Mouse (Mus musculus) testis, adult 2 months (tissue): Measurements from ENCODE around the gene Paqr7. TPM values are rescaled to one million over a fixed set of nuclear protein-coding genes. Genes with fewer than 3 reads are reported as not detected.

Source experiments
- H3K27ac ChIP-seq: fragments of 200-500 bp; 2 replicates; pipeline ENCODE4 v1.5.1; 2012; ENCODE audit warnings: low read depth, low read length; ENCODE audit not compliant: control insufficient read depth, insufficient read depth
- H3K27me3 ChIP-seq: fragments of 200-500 bp; 2 replicates; pipeline ENCODE4 v1.6.1; 2012; ENCODE audit warnings: mild to moderate bottlenecking, low read length, moderate library complexity; ENCODE audit not compliant: control insufficient read depth, insufficient read depth
- H3K36me3 ChIP-seq: fragments of 200-500 bp; 2 replicates; pipeline ENCODE4 v1.6.1; 2012; ENCODE audit warnings: mild to moderate bottlenecking, low read length; ENCODE audit not compliant: control insufficient read depth, insufficient read depth
- H3K4me1 ChIP-seq: fragments of 200-500 bp; 2 replicates; pipeline ENCODE4 v1.6.1; 2012; ENCODE audit warnings: low read length; ENCODE audit not compliant: control insufficient read depth, insufficient read depth
- H3K4me3 ChIP-seq: fragments of 200-500 bp; 2 replicates; pipeline ENCODE4 v1.5.1; 2012; ENCODE audit warnings: low read depth, mild to moderate bottlenecking, low read length, moderate library complexity, mixed read lengths; ENCODE audit not compliant: control insufficient read depth
- CTCF ChIP-seq: fragments of 200-500 bp; IDR thresholded peaks from 2 replicates; pipeline ENCODE4 v1.5.1; 2012; ENCODE audit warnings: low read depth, mild to moderate bottlenecking, inconsistent platforms, low read length, moderate library complexity; ENCODE audit not compliant: control insufficient read depth, insufficient read depth, insufficient replicate concordance
- POLR2A ChIP-seq: fragments of 200-500 bp; IDR thresholded peaks from 2 replicates; pipeline ENCODE4 v1.6.1; 2012; ENCODE audit warnings: low read depth, mild to moderate bottlenecking, inconsistent platforms, low read length, moderate library complexity; ENCODE audit not compliant: control insufficient read depth
- polyA plus RNA-seq: library from polyadenylated mRNA; depleted of rRNA; stranded (reverse); fragments of >200 nt; gene quantifications from 2 replicates; pipeline ENCODE4 v1.2.3, GENCODE M21; 2012; rRNA removed

Gene Paqr7
- polyA plus RNA-seq: 65.0 and 67.1 TPM in 2 replicates

DNA sequence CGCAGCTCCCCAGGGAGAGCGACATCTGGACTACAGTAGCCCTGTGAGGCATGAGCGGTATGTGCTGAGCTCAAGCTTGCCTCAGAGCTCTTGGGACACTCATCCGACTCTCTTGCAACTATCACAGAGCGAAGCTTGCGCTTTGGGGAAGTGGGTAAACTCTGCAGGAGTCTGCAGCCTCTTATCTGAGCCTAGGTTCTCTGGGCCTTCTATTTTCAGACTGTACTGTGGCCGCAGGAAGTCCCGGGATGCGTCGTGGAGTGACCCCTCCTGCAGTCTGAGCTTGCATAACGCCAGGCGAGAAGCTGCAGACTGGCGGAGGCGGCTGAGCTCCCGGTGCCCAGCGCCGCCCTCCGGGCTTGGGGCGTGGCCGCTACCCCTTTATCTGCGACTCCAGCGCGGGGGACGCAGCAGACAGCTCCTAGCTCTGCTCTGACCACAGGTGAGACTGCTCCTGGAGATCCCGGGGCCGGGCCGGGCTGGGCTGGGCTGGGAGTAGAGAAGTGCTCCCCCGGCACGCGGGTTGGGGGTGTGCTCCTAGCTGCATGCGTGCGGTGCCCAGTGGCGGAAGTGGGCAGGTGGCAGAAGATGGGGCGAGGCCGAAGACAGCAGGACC lies at the start of gene Paqr7:
Gene Paqr7 (plus strand): TSS at position 103 of the 616 bp plus-strand sequence.
- H3K27me3 ChIP-seq: no peaks in the 10 kb centered on the region
- no peaks in the 10 kb centered on the region for H3K36me3 ChIP-seq
- peak within 1 kb of the TSS; percentile 79 for H3K27ac ChIP-seq
- no peak for TF ChIP-seq CTCF
- TF ChIP-seq POLR2A: peak; percentile 88
- H3K4me1 ChIP-seq: peaks cover 15% of the 10 kb centered on the region
- peak within 1 kb of the TSS; percentile 86 for H3K4me3 ChIP-seq

DNA sequence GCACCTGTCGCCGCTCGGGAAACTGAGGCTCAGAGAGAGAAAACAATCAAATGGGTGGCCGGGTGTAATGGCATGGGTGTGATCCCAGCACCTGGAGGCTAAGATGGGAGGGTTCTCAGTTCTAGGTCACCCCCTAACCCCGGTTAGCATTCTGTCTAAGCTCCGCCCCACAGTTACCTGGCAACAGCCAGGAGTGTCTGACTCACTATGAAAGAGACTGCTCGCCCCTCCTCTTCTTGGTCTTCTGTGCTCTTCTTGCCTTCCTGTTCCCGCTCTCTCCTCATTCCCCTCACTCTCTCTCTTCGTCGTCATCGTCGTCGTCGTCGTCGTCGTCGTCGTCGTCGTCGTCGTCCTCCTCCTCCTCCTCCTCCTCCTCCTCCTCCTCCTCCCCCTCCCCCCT lies 48.5 kb upstream of the Paqr7 start:
- no peak overlapping the region for H3K27ac ChIP-seq
- H3K4me1 ChIP-seq: peaks cover 40% of the 10 kb centered on the region
- no peaks in the 10 kb centered on the region for H3K36me3 ChIP-seq
- H3K4me3 ChIP-seq: peak overlapping the region; percentile 87
- TF ChIP-seq POLR2A: peak; percentile 24; the same call in 1 of the 2 replicates
- TF ChIP-seq CTCF: no peak
- H3K27me3 ChIP-seq: no peaks in the 10 kb centered on the region

DNA sequence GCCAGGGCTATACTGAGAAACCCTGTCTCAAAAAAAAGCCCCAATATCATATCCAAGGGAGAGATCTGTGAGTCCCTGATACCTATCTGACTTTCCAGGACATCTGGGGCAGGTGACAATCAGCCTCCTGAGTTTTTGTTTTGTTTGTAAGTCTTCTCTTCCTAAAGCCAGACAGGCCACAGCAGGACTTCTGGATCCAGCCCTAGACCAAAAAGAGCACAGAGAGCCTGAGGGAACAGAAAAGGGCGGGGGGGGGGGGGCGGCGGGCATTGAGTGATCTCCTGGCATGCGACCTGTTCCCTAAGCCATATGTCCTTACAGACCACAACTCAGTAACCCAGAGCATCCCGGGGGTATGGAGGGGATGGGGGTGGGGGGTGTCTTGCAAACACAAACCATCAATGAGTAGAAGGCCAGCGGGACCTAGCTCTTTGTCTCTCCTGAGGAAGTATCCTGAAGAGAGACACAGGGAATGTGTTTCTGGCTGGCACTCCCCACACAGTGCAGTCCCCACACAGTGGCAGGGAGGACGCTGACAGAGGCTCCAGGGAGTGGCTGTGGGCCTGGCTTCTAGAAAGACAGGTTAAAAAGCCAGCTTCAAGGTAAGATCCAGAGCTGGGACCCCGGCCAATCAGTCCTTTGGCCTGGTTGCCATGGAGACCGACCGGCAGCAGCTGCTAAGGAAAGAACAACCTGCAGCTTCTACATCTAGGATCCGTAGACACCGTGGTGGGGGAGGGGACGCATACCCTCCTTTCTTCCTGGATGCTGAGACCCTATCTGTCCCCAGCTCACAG lies 46.7 kb upstream of the Paqr7 start:
- TF ChIP-seq POLR2A (no peak), CTCF (no peak)
- Histone ChIP-seq H3K4me3 (peak overlapping the region; percentile 87), H3K27me3 (no peaks in the 10 kb centered on the region; the same call in 1 of the 2 replicates), H3K27ac (no peak overlapping the region; the same call in 1 of the 2 replicates), H3K4me1 (peaks cover 42% of the 10 kb centered on the region), H3K36me3 (no peaks in the 10 kb centered on the region)

DNA sequence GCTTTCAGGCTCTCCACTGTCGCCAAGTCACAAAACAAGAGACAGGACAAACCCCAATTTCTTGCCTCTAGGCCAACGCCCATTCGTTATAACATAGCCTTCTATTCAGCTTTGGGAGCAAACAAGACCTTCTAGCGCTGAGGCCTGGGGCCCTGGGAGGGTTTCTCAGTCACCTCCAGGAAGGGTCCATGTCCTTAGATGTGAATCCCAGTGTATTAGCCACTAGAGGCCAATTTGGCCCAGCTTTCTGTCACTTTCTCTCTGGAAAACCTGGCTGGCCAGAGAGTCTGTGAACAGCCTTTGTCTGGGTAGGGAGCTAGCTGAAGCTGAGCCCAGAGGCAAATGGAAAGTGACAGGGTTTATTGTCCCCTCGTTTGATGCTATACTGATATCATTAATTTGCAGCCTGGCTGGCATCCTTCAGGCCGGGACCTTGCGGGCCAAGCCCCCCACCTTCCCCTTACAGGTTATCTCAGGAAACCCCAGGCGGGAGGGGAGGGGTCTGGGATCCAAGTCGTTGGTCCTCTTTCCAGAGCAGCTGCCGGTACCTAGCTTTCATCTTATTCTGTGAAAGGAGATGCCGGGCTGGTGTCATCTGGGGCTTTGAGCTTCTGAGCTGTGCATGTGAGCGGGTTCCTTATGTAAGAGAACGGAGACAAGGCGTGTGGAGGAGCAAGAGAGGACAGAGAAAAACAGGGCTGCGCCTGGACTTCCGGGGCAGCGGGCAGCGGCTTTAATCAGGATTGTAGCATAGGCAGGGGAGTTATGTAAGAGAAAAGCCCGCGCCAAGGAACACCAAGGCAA lies 45.9 kb upstream of the Paqr7 start:
- H3K27me3 ChIP-seq: no peaks in the 10 kb centered on the region; the same call in 1 of the 2 replicates
- H3K4me1 ChIP-seq: peaks cover 42% of the 10 kb centered on the region
- no peaks in the 10 kb centered on the region for H3K36me3 ChIP-seq
- peak overlapping the region; percentile 66 for H3K27ac ChIP-seq
- peak overlapping the region; percentile 78 for H3K4me3 ChIP-seq
- TF ChIP-seq POLR2A (no peak), CTCF (no peak)

DNA sequence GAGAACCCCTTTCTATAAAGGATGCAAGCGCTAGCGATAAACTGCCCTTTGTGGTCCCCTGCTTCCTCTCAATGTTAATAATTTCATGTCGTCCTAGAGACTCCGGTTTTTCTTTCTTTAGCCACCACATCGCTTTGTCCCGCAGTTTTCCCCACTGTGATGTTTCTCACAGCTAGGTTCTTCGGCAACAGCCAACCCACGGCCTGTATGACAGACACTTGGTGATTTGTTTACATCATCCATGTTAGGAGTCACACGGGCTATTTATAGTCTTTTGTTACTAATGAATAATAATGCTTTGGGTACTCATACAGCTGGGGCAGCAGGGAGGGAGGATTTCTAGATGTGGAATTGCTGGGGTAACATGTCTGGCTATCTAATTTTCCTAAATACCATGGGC lies 45.0 kb upstream of the Paqr7 start:
- Histone ChIP-seq H3K4me3 (no peak overlapping the region), H3K27ac (no peak overlapping the region), H3K4me1 (peaks cover 33% of the 10 kb centered on the region), H3K27me3 (no peaks in the 10 kb centered on the region; the same call in 1 of the 2 replicates), H3K36me3 (no peaks in the 10 kb centered on the region)
- TF ChIP-seq POLR2A (no peak), CTCF (no peak)

DNA sequence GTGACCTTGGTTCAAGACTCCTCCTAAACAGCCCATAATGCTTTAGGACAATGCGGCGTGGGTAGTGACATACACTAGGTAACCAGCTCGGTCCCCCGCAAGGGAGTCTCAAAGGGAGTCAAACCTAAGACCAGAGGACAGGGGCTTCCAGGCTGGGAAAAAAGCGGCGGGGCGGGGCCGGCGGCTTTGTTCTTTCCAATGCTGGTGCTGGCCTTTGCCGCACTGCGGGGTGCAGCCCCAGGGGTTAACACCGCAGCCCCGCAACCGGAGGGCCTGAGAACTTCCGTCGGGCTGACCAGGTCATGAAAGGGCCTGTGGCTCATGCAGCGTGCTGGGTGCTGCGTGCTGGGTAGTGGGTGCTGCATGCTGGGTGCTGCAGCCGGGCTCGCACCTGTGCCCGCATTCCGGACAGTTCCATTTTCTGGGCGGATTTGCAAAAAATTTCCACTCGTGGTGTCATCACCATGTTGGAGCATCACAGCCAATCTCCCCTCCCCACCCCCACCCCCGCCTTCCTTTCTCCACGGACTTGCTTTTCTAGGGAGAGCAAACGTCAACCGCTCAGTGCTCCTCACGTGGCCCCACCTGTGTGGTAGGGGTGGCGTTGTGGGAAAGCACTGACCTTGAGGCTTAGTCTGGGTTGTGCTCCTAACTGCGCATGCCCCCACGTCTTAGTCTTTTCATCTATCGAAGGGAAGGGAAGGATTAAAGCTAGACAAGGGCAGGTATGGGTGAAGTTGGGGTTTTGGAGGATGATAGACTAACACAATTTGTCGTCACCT lies 42.7 kb upstream of the Paqr7 start:
- no peak overlapping the region for H3K27ac ChIP-seq
- H3K27me3 ChIP-seq: no peaks in the 10 kb centered on the region; the same call in 1 of the 2 replicates
- TF ChIP-seq CTCF (no peak), POLR2A (no peak)
- no peaks in the 10 kb centered on the region for H3K36me3 ChIP-seq
- peak overlapping the region; percentile 64 for H3K4me3 ChIP-seq
- H3K4me1 ChIP-seq: peaks cover 19% of the 10 kb centered on the region
